ENCODE assay signal across 8 mouse cellular contexts in the genomic region with DNA sequence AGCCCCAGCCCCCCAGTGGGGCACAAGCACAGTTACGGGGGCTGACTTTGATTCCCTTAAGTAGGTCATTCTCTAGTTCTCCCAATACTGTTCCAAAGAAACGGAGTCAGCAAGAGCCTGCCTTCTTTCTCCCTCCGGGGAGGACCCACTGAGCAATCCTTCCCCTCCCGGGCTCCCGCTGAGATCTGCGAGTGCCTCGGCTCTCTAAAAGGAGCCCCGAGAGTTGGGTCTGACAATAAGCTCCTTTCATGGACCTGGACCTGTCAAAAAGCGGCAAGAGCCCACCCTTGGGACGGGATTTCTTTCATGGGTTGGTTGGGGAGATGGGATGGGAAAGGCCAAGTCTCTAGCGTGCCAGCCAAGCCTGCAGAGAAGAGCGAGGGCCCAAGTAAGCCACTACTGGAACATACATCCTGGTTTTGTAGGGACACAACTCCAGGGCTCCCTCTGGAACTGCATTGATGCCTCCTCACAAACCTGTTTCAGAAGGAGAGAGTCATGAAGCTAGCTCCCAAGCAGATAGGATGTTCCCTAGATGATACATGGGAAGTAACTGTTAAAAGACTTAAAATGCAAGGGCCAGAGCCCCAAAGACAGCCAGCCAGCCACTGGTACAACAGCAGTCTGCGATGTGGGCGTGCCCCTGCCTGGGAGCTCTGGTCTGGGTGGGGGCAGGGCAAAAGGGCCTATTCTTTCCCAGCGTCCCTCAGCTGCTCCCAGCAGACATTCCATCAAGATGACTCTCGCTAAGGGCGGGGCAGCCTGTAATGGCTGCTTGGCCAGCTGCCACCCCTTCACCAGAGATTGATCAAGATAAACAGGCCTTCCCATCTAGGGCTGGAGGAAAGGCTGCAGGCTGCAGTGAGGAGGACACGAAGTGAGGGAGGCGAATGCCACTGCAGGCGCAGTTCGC. TPM values are rescaled to one million over a fixed set of nuclear protein-coding genes. Genes with fewer than 3 reads are reported as not detected.
DNase-seq lines count a peak whose midpoint lies in the region; ATAC-seq lines count a peak whose summit lies in the region.

No protein-coding gene starts in this region.

- H3K4me3 ChIP-seq in forebrain, embryonic 11.5 days (ENCODE audit: low read depth, low read length), result peak overlapping the region; percentile 12; the same call in 1 of the 2 replicates
- peak overlapping the region; percentile 18 for H3K4me3 ChIP-seq in heart, embryonic 16.5 days (ENCODE audit: low read length)
- no peak overlapping the region for H3K4me3 ChIP-seq in liver, embryonic 15.5 days (replicated peaks)
- H3K4me3 ChIP-seq in neural tube, embryonic 15.5 days (replicated peaks), result no peak overlapping the region

- peak; percentile 93 for ATAC-seq in forebrain, embryonic 11.5 days (replicated peaks; ENCODE audit: low FRiP score)
- peak; percentile 83 for ATAC-seq in heart, embryonic 16.5 days (replicated peaks; ENCODE audit: extremely low read depth, insufficient read depth, low FRiP score)
- ATAC-seq in liver, embryonic 15.5 days (ENCODE audit: insufficient read depth), result peak; percentile 69
- ATAC-seq in neural tube, embryonic 15.5 days (ENCODE audit: low FRiP score), result peak; percentile 80

- H3K4me2 ChIP-seq in forebrain, embryonic 11.5 days (ENCODE audit: low read depth, low read length, severe bottlenecking), result peak overlapping the region; percentile 41
- H3K4me2 ChIP-seq in heart, embryonic 16.5 days (ENCODE audit: low read depth, low read length), result peak overlapping the region; percentile 48
- H3K4me2 ChIP-seq in liver, embryonic 15.5 days, result no peak overlapping the region
- H3K4me2 ChIP-seq in neural tube, embryonic 15.5 days, result peak overlapping the region; percentile 32

- no peaks in the 10 kb centered on the region; the same call in 1 of the 2 replicates for H3K36me3 ChIP-seq in forebrain, embryonic 11.5 days (ENCODE audit: control insufficient read depth, insufficient read depth, low read length)
- no peaks in the 10 kb centered on the region for H3K36me3 ChIP-seq in heart, embryonic 16.5 days (ENCODE audit: control insufficient read depth, insufficient read depth)
- H3K36me3 ChIP-seq in liver, embryonic 15.5 days (replicated peaks), result 0 out of 2 replicates have a peak, but pooled peaks cover 5% of the 10 kb centered on the region
- no peaks in the 10 kb centered on the region for H3K36me3 ChIP-seq in neural tube, embryonic 15.5 days

- H3K9ac ChIP-seq in forebrain, embryonic 11.5 days (ENCODE audit: low read length), result peak overlapping the region; percentile 49
- peak overlapping the region; percentile 62 for H3K9ac ChIP-seq in heart, embryonic 16.5 days (ENCODE audit: low read length)
- H3K9ac ChIP-seq in liver, embryonic 15.5 days, result no peak overlapping the region
- peak overlapping the region; percentile 15; the same call in 1 of the 2 replicates for H3K9ac ChIP-seq in neural tube, embryonic 15.5 days (replicated peaks)

- DNase-seq in 416B (ENCODE audit: low read depth), result peak; percentile 86
- DNase-seq in adrenal gland, postnatal 36 days, result peak; percentile 97
- DNase-seq in forebrain, embryonic 11.5 days (ENCODE audit: low spot score), result peak; percentile 93
- DNase-seq in kidney, postnatal 36 days, result peak; percentile 96 to 97
- DNase-seq in urinary bladder, postnatal 36 days (ENCODE audit: low spot score in 2 of 2), result peak; percentile 92 to 96

- no peaks in the 10 kb centered on the region for H3K27me3 ChIP-seq in forebrain, embryonic 11.5 days (ENCODE audit: control insufficient read depth, insufficient read depth, low read length)
- H3K27me3 ChIP-seq in heart, embryonic 16.5 days (ENCODE audit: control insufficient read depth, insufficient read depth, low read length), result no peaks in the 10 kb centered on the region
- no peaks in the 10 kb centered on the region for H3K27me3 ChIP-seq in liver, embryonic 15.5 days
- no peaks in the 10 kb centered on the region for H3K27me3 ChIP-seq in neural tube, embryonic 15.5 days (replicated peaks)

- H3K4me1 ChIP-seq in forebrain, embryonic 11.5 days (replicated peaks; ENCODE audit: control insufficient read depth, insufficient read depth, low read length), result peaks cover 45% of the 10 kb centered on the region
- peaks cover 92% of the 10 kb centered on the region for H3K4me1 ChIP-seq in heart, embryonic 16.5 days (ENCODE audit: control insufficient read depth, insufficient read depth, low read length)
- peaks cover 63% of the 10 kb centered on the region for H3K4me1 ChIP-seq in liver, embryonic 15.5 days (replicated peaks)
- H3K4me1 ChIP-seq in neural tube, embryonic 15.5 days, result peaks cover 88% of the 10 kb centered on the region

- WGBS in forebrain, embryonic 11.5 days, result 6% methylated on average over 21 of the region's 21 CpGs
- WGBS in heart, embryonic 16.5 days, result 19% methylated on average over 21 of the region's 21 CpGs
- 44% methylated on average over 21 of the region's 21 CpGs for WGBS in liver, embryonic 15.5 days (ENCODE audit: insufficient replicate concordance)
- WGBS in neural tube, embryonic 15.5 days, result 9% methylated on average over 21 of the region's 21 CpGs

- H3K9me3 ChIP-seq in forebrain, embryonic 11.5 days (ENCODE audit: control insufficient read depth, low read length), result no peaks in the 10 kb centered on the region
- H3K9me3 ChIP-seq in heart, embryonic 16.5 days (replicated peaks; ENCODE audit: control insufficient read depth, low read length), result no peaks in the 10 kb centered on the region
- no peaks in the 10 kb centered on the region for H3K9me3 ChIP-seq in liver, embryonic 15.5 days (replicated peaks)
- no peaks in the 10 kb centered on the region for H3K9me3 ChIP-seq in neural tube, embryonic 15.5 days (replicated peaks)

- H3K27ac ChIP-seq in forebrain, embryonic 11.5 days (ENCODE audit: low read depth, low read length), result peak overlapping the region; percentile 92
- H3K27ac ChIP-seq in heart, embryonic 16.5 days (ENCODE audit: low read length), result peak overlapping the region; percentile 96
- H3K27ac ChIP-seq in liver, embryonic 15.5 days (replicated peaks), result peak overlapping the region; percentile 62; the same call in 1 of the 2 replicates
- H3K27ac ChIP-seq in neural tube, embryonic 15.5 days (replicated peaks), result peak overlapping the region; percentile 84

RNA-seq across cellular contexts. Expression of gene Ski, which starts 49.2 kb away (rescaled TPM):
- total RNA-seq in adrenal gland, postnatal 36 days (2021), result 10 to 100 TPM; 55.5 to 88.7 TPM
- 14.1 and 14.7 TPM in 2 replicates for polyA plus RNA-seq in forebrain, embryonic 11.5 days (2014; fragmentation: Nextera tagmentation; extraction: Ambion mirVana)
- 12.1 and 12.3 TPM in 2 replicates for polyA plus RNA-seq in heart, embryonic 16.5 days (2015; fragmentation: Nextera tagmentation; extraction: Ambion mirVana)
- 2.1 and 2.6 TPM in 2 replicates for polyA plus RNA-seq in liver, embryonic 15.5 days (2015; fragmentation: Nextera tagmentation; extraction: Ambion mirVana)
- polyA plus RNA-seq in neural tube, embryonic 15.5 days (2015; fragmentation: Nextera tagmentation; extraction: Ambion mirVana), result 10.0 and 10.6 TPM in 2 replicates

Comparison
In these comparisons a context has a peak if more than half of its experiments do, and no peak if none do; other contexts are left out.
1. H3K4me3 ChIP-seq: peak in forebrain, embryonic 11.5 days (single experiment) and heart, embryonic 16.5 days (single experiment); none in liver, embryonic 15.5 days (single experiment) and neural tube, embryonic 15.5 days (single experiment).
2. Peak in every context shown above with its lines, with median percentiles within 50 percentile points of each other: DNase-seq, ATAC-seq and H3K27ac ChIP-seq.